Mouse (Mus musculus) heart, postnatal 0 days (tissue): ENCODE measurements at regions not wholly inside any gene's neighbourhood (a gene's known extent, or its start where the extent isn't known, plus 50 kb on each side); places are given as distances from the start of the nearest gene placed in this dataset.

Experiments
- CTCF ChIP-seq: IDR thresholded peaks from 2 replicates; pipeline ENCODE4 v1.5.1; 2016; ENCODE audit warnings: antibody characterized with exemption, control low read depth, low read depth
- EP300 ChIP-seq: IDR thresholded peaks from 2 replicates; pipeline ENCODE4 v1.6.1; 2016; ENCODE audit warnings: antibody characterized with exemption, low read depth

GRCm38 (mm10) chr11:50507498-50507824 is 76.5 kb upstream of the Rufy1 start:
- TF ChIP-seq CTCF (no peak), EP300 (no peak)
